Comparison of ENCODE assay signal across 8 mouse cellular contexts in the genomic region with DNA sequence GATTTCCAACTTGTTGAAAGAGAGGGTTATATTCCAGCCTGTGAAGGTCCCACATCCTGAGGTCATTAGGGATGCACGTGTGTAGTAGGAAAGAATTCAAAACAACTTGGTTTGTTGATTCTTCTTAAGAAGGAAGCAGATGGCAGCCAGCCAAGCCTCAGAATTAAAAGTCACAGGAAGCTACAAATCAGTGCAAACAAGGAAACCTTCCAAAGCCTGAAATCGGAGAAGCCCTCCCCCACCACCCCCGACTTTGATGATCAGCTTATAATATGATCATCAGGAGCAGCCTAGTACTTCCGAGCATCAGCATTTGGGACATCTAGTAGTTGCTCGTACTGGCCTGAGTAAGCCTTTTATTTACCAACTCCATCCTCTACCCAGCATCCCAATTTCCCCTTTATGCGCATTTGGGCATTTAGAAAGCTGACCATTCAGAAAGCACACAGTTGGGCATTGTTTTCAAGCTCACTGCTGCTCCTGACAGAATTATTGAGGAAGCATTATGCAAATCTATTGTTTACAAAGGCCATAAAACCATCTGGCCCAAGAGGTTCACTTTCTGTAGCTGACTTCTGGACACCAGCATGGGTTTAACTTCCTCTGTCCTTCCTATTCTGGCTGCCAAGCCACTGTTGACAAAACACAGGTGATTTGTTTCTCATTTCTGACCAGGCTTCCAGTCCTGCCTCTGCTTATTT. TPM values are rescaled to one million over a fixed set of nuclear protein-coding genes. Genes with fewer than 3 reads are reported as not detected.
DNase-seq lines count a peak whose midpoint lies in the region; ATAC-seq lines count a peak whose summit lies in the region.

No protein-coding gene starts in this region.

- 0 out of 2 replicates have a peak, but pooled peaks cover 3% of the 10 kb centered on the region for H3K9me3 ChIP-seq in kidney, embryonic 16.5 days (ENCODE audit: low read length)
- no peaks in the 10 kb centered on the region for H3K9me3 ChIP-seq in forebrain, embryonic 12.5 days

- no peak overlapping the region for H3K9ac ChIP-seq in kidney, embryonic 16.5 days (replicated peaks; ENCODE audit: low read length)
- no peak overlapping the region for H3K9ac ChIP-seq in forebrain, embryonic 12.5 days

- H3K4me2 ChIP-seq in kidney, embryonic 16.5 days (replicated peaks; ENCODE audit: low read depth, low read length): peak overlapping the region; percentile 26; the same call in 1 of the 2 replicates
- no peak overlapping the region for H3K4me2 ChIP-seq in forebrain, embryonic 12.5 days

- H3K4me1 ChIP-seq in kidney, embryonic 16.5 days (ENCODE audit: insufficient read depth, low read length): peaks cover 12% of the 10 kb centered on the region
- H3K4me1 ChIP-seq in forebrain, embryonic 12.5 days: peaks cover 6% of the 10 kb centered on the region; the same call in 1 of the 2 replicates

- peak; percentile 92 for ATAC-seq in kidney, embryonic 16.5 days (ENCODE audit: low FRiP score, low TSS enrichment)
- ATAC-seq in forebrain, embryonic 12.5 days (ENCODE audit: low FRiP score): no peak

- 10% methylated on average over 6 of the region's 6 CpGs for WGBS in kidney, embryonic 16.5 days
- 51% methylated on average over 6 of the region's 6 CpGs for WGBS in forebrain, embryonic 12.5 days

- no peaks in the 10 kb centered on the region for H3K36me3 ChIP-seq in kidney, embryonic 16.5 days (ENCODE audit: insufficient read depth, low read length)
- H3K36me3 ChIP-seq in forebrain, embryonic 12.5 days (replicated peaks): no peaks in the 10 kb centered on the region

- DNase-seq in right cerebral cortex, postnatal 10 days (ENCODE audit: low spot score in 2 of 2): peak; percentile 24 to 35
- DNase-seq in right cerebral cortex, adult 18-20 months: no peak
- DNase-seq in adrenal gland, postnatal 25 days: peak; percentile 49
- peak; percentile 13 to 16 for DNase-seq in gastrocnemius, postnatal 36 days
- DNase-seq in neural tube, embryonic 10.5 days (ENCODE audit: extremely low spot score, low spot score): peak; percentile 34
- DNase-seq in natural killer cell, adult 2 months (ENCODE audit: low spot score in 2 of 2): no peak

- intact Hi-C loops in gastrocnemius, postnatal 36 days (cut with DNase I): no loop called here

- no peak overlapping the region for H3K4me3 ChIP-seq in kidney, embryonic 16.5 days (ENCODE audit: low read length)
- H3K4me3 ChIP-seq in forebrain, embryonic 12.5 days (replicated peaks): no peak overlapping the region

- H3K27me3 ChIP-seq in kidney, embryonic 16.5 days (ENCODE audit: insufficient read depth, low read length): no peaks in the 10 kb centered on the region
- no peaks in the 10 kb centered on the region for H3K27me3 ChIP-seq in forebrain, embryonic 12.5 days

- H3K27ac ChIP-seq in kidney, embryonic 16.5 days (ENCODE audit: low read length): peak overlapping the region; percentile 26
- H3K27ac ChIP-seq in forebrain, embryonic 12.5 days: no peak overlapping the region

RNA-seq across cellular contexts. Expression of gene Ppp3ca, which starts 59.9 kb away (rescaled TPM):
- total RNA-seq in adrenal gland, postnatal 25 days (2021): 68.9 and 78.4 TPM in 2 replicates
- total RNA-seq in gastrocnemius, postnatal 36 days (2021): 100 to 1,000 TPM; 130 to 151 TPM
- 50.7 and 56.9 TPM in 2 replicates for polyA plus RNA-seq in kidney, embryonic 16.5 days (2015; fragmentation: Nextera tagmentation; extraction: Ambion mirVana)
- 84.3 and 92.4 TPM in 2 replicates for polyA plus RNA-seq in forebrain, embryonic 12.5 days (2016; fragmentation: Nextera tagmentation; extraction: Ambion mirVana)

Comparison
In these comparisons a context has a peak if more than half of its experiments do, and no peak if none do; other contexts are left out.
1. DNase-seq: peak in right cerebral cortex, postnatal 10 days (2 of 2), adrenal gland, postnatal 25 days (single experiment), gastrocnemius, postnatal 36 days (2 of 2) and neural tube, embryonic 10.5 days (single experiment); none in right cerebral cortex, adult 18-20 months (single experiment) and natural killer cell, adult 2 months (0 of 2).